Mouse (Mus musculus) layer of hippocampus, adult 11-12 months (tissue): Measurements from ENCODE around the gene Klf6.

Source experiments
- DNase-seq: peaks from one replicate; pipeline ENCODE4 v3.0.0; 2022; ENCODE audit warnings: low spot score

Klf6 gene

DNA sequence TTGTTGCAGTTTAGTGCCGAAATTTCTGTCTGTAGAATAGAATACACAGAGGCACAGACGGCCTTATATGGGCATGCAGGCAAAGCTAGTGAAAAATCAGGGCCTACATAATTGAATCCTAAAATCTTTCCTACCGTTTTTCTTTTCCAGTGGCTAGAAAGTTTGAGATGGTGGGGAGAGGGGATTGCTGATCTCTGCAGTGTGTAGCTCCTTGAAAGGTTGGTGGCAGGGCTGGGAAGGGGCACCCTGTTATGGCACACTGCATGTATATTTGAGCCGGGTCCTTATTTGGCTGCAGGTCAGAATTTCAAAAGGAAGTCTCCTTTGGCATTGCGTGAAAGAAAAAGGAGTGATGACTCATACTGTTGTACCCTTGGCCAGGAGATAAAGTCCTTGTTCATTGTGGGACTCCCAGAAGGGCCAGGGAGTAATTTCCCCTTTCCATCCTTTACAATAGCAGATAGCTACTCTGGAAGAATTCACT, 2.2 kb downstream of the Klf6 start:
- DNase-seq: no peak

DNA sequence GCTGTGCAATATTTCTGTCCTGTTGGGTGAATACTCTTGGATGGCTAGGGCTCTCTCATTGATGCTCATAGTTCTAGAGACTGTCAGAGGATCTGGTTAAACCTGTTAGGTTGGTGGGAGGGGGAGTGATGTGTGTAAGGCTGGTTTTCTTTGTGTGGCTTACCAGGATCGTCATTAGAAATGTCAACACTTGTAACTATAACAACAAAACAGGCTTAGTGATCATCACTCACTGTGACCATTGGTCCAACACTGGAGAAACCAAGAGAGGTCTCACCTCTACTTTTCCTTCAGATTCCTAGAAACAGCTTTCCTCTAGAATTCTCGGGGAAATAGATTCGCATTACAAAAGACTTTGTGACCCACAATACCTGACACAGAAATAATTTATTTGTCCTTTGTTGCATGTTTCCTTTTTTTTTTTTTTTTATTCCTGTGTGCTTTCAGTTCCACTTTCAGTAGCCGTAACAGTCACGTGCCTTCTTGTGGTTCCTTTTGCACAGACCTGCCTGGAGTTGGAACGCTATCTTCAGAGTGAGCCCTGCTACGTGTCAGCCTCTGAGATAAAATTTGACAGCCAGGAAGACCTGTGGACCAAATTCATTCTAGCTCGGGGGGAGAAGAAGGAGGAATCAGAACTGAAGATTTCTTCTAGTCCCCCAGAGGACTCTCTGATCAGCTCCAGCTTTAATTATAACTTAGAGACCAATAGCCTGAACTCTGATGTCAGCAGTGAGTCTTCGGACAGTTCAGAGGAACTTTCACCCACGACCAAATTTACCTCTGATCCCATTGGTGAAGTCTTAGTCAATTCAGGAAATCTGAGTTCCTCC, 3.2 kb downstream of the Klf6 start:
- no peak for DNase-seq

DNA sequence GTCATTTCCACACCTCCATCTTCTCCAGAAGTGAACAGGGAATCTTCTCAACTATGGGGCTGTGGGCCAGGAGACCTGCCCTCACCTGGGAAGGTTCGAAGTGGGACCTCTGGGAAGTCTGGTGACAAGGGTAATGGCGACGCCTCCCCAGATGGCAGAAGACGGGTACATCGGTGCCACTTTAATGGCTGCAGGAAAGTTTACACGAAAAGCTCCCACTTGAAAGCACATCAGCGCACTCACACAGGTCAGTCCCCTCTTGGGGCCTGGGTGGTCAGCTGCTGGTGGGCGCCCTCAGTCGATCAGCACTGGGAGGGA, 3.8 kb downstream of the Klf6 start:
- no peak for DNase-seq

- DNase-seq: no peak
Observed at GRCm38 (mm10) chr13:5866091-5866490, 4.8 kb downstream of the Klf6 start.

- DNase-seq: no peak
Observed at GRCm38 (mm10) chr13:5866532-5866931, 5.2 kb downstream of the Klf6 start.

- DNase-seq: no peak
Observed at GRCm38 (mm10) chr13:5868376-5868775, 7.1 kb downstream of the Klf6 start.

DNA sequence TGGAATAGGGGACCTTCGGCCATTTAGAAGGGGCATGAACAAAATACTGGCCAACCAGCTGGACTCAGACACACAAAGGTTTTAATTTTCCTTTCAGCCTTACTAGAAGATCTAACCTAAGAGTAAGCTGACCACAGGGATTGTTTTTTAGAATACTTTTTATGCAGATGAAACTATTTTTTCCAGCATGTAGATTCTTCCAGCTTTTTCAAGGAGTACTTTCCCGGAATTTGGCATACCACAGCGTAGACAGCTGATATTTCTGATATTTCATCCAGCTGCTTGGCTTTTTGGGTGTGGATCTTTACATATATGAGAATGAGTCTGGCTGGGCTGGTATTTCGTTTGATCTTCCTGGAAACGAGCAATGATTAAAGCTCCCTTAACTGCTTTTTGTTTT, 8.2 kb downstream of the Klf6 start:
- DNase-seq: no peak

DNA sequence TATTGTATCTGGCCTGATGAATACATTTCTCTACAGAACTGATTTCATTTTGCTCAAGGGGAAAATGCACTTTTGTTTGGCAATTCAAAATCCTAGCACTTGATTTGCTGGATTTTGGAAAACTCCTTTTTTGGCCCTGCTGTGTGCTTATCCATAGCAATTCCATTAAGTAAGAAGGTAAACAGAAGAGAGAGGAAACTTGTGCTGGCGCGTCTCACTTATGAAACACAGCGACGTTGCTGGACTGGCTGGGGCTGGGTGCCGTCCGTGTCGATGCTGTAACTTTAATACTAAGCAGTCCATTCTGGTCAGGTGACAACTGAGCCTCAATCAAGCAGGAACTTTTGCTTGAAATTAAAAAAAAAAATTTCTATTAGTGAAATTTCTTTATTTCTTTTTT, 8.6 kb downstream of the Klf6 start:
- DNase-seq: no peak

- DNase-seq: no peak
Observed at GRCm38 (mm10) chr13:5870382-5871272, 9.3 kb downstream of the Klf6 start.

- DNase-seq: no peak
Observed at GRCm38 (mm10) chr13:5871414-5871813, 10.1 kb downstream of the Klf6 start.

- no peak for DNase-seq
Observed at GRCm38 (mm10) chr13:5873681-5874080, 12.4 kb downstream of the Klf6 start.

- no peak for DNase-seq
Observed at GRCm38 (mm10) chr13:5875478-5875877, 14.2 kb downstream of the Klf6 start.

GRCm38 (mm10) chr13:5878748-5879147, 17.5 kb downstream of the Klf6 start:
- DNase-seq: no peak

DNA sequence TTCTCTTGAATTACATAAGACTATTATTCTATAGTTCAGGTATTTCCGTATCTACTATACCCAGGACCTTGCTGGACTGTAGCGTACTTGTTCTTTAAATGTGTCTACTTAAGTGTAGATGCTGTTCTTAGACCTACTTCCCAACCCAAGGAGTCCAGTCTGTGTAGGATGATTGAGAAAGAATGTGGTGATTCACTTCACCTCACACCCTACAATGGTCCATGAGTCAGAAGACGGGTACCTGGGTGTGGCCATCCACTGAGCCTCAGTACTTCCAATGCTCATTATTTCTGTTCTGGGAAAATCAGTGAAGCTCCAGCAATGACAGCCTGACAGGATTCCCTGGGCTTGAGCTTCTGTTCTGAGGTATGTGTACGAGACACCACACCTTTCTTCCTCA, 25.5 kb downstream of the Klf6 start:
- DNase-seq: no peak

DNA sequence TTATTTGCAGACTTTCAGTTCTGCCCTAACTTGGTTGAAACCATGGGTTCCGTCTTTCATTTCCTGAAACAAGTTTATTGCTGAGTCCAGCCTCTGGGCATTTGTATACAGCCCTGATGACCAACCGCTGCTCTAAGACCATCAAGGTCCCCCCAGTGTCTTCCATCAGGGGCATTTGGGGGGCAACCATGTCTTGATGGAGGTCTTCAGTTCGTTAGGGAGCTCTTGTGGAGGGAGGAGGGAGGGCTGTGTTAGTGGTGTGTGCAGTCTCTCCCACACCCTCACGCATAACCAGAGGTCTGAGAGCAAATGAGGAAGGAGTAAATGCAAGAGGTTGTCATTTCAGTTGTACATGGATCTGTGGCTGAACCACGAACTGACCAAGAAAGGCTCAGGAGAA, 26.9 kb downstream of the Klf6 start:
- DNase-seq: no peak

- DNase-seq: no peak
Observed at GRCm38 (mm10) chr13:5888731-5889130, 27.4 kb downstream of the Klf6 start.

DNA sequence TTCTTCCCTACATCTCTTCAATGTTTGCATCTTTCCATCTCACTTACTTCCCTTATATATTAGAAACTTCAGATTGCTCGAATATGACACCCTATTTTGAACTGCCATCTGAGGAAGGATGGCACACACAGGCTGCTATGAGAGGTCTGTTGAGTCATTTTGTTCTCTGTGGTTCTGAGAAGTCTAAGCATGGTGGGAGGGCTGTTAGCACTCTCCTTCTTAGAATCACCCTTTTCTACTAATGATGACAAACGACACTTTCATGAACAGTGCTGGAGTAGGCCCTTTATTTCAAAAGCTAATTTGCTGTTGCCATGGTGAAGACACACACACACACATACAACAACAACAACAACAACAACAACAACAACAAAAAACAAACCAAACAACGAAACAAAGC, 28.8 kb downstream of the Klf6 start:
- no peak for DNase-seq

- no peak for DNase-seq
Observed at GRCm38 (mm10) chr13:5892684-5893447, 31.6 kb downstream of the Klf6 start.

DNA sequence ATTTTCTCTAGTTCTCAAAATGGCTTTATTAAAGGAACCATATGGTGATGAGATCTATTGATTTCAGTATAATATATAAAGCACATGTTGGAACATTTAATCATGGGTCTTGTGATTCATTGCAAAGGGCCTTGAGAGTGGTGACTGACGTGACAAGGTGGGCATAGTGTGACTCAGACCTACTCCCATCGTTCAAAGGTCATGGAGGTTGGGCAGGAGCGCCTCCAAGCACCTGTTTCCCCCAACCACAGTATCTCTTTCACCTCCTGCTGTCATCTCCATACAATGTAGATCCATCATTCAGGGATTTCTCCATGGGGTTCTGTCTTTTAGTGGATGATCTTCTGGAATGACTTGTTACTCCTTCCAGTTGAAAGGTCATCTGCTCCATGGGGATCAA, 33.6 kb downstream of the Klf6 start:
- no peak for DNase-seq

DNA sequence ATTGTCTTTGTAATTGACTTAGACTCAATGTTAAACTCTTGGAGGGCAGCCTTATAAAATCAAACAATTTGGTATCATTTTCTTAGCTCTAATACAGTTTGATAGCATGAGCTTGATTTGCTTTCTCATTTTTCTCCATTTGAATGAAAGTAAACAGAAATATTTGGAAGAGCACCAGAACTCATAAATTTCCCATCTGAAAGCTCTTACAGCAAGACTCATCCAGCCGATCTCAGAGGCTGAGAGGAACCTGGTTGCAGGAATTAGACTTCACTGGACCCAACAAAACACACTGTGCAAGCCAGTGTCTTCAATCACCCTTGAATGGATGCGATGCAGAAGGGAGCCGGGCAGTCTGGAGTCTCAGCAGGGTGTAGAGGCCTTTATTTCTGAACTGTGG, 34.6 kb downstream of the Klf6 start:
- no peak for DNase-seq

GRCm38 (mm10) chr13:5897176-5897959, 36.1 kb downstream of the Klf6 start:
- no peak for DNase-seq

GRCm38 (mm10) chr13:5899021-5899420, 37.7 kb downstream of the Klf6 start:
- DNase-seq: no peak
